Mouse (Mus musculus) liver, embryonic 14.5 days (tissue): ENCODE results near the gene Amt. TPM values are rescaled to one million over a fixed set of nuclear protein-coding genes. Genes with fewer than 3 reads are reported as not detected.

Experiments
- ATAC-seq: fragments of 200-750 bp; cut with Nextera tagmentation; 2 replicates; pipeline ENCODE4 v1.8.0; 2017; ENCODE audit warnings: moderate number of reproducible peaks, mild to moderate bottlenecking, moderate library complexity; ENCODE audit not compliant: insufficient read depth
- DNase-seq, 3 experiments: peaks; one replicate each; pipeline ENCODE4 v3.0.0-alpha.2; 2012 to 2013; ENCODE audit warnings: low read depth in 3 of 3, low spot score in 3 of 3
- H3K27ac ChIP-seq: fragments of 300-500 bp; sonication (generic); 2 replicates; pipeline ENCODE4 v1.5.1; 2014; ENCODE audit warnings: moderate library complexity, mild to moderate bottlenecking, control low read depth, inconsistent platforms
- H3K27me3 ChIP-seq: fragments of 300-500 bp; sonication (generic); 2 replicates; pipeline ENCODE4 v1.6.1; 2014; ENCODE audit warnings: mild to moderate bottlenecking, low read length, moderate library complexity; ENCODE audit not compliant: control insufficient read depth, insufficient read depth
- H3K36me3 ChIP-seq: fragments of 300-500 bp; sonication (generic); replicated peaks from 2 replicates; pipeline ENCODE4 v1.6.1; 2014; ENCODE audit warnings: low read depth; ENCODE audit not compliant: control insufficient read depth, insufficient read depth
- H3K4me1 ChIP-seq, 2 experiments: fragments of 200-500 bp in 1 of 2; fragments of 300-500 bp in 1 of 2; sonication (generic) in 1 of 2; replicated peaks; 2 replicates each; pipeline ENCODE4 v1.6.1; 2012 to 2014; ENCODE audit warnings: antibody characterized with exemption in 1 of 2, inconsistent platforms in 1 of 2, low read length in 1 of 2; ENCODE audit not compliant: control insufficient read depth in 2 of 2, insufficient read depth in 2 of 2
- H3K4me2 ChIP-seq: fragments of 300-500 bp; sonication (generic); 2 replicates; pipeline ENCODE4 v1.6.1; 2014; ENCODE audit warnings: low read depth, mild to moderate bottlenecking, control low read depth, moderate library complexity
- H3K4me3 ChIP-seq, 2 experiments: fragments of 200-500 bp in 1 of 2; fragments of 300-500 bp in 1 of 2; sonication (generic) in 1 of 2; 2 replicates each; pipeline ENCODE4 v1.5.1; 2012 to 2014; ENCODE audit warnings: low read depth in 2 of 2, low read length in 2 of 2, mild to moderate bottlenecking in 2 of 2, control low read depth in 1 of 2, inconsistent platforms in 1 of 2, moderate library complexity in 1 of 2; ENCODE audit not compliant: insufficient read depth in 1 of 2
- H3K9ac ChIP-seq: fragments of 300-500 bp; sonication (generic); replicated peaks from 2 replicates; pipeline ENCODE4 v1.6.1; 2014; ENCODE audit warnings: mild to moderate bottlenecking, control low read depth, moderate library complexity
- H3K9me3 ChIP-seq: fragments of 300-500 bp; sonication (generic); 2 replicates; pipeline ENCODE4 v1.6.1; 2016; ENCODE audit warnings: low read length, mixed read lengths; ENCODE audit not compliant: control insufficient read depth
- CTCF ChIP-seq: IDR thresholded peaks from 2 replicates; pipeline ENCODE4 v1.5.1; 2016; ENCODE audit warnings: antibody characterized with exemption, low read depth, control low read depth
- EP300 ChIP-seq: IDR thresholded peaks from 2 replicates; pipeline ENCODE4 v1.6.1; 2016; ENCODE audit warnings: antibody characterized with exemption, low read depth
- WGBS: fragments of 180-500 bp; shearing (Covaris S2); extraction: QIAGEN DNeasy Blood & Tissue Kit; methylation state at CpG from one replicate; pipeline ENCODE4 v1.1.7; 2014; ENCODE audit not compliant: insufficient replicate concordance; 5-methylcytosine and 5-hydroxymethylcytosine counted together
- polyA plus RNA-seq, 2 experiments: library from polyadenylated mRNA; depleted of rRNA in 1 of 2; stranded (reverse) in 1 of 2; unstranded in 1 of 2; fragments of >200 nt; fragmentation: Nextera tagmentation in 1 of 2; extraction: Ambion mirVana in 1 of 2; gene quantifications; 2 replicates each; pipeline versions ENCODE4 v1.2.1 to v1.2.3; 2012 to 2014

Amt gene
- polyA plus RNA-seq, 2 experiments: 7.2 to 7.5 TPM

DNA sequence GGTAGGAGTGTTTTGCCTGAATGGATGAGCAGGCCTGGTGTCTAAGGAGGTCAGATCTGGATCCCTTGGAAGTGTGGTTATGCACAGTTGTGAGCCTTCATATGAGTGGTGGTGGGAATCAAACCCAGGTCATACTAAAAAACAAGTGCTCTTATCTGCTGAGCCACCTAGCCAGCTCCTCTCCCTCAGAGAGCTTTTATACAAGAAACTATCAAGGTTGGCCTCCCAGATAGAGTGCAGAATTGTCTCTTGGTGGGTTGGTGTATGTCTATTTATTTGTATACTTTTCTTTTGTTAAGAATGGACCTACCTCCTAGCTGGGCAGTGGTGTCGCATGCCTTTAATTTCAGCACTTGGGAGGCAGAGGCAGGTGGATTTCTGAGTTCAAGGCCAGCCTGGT lies 47.2 kb downstream of the Amt start:
- no peaks in the 10 kb centered on the region for H3K27me3 ChIP-seq
- H3K36me3 ChIP-seq: peaks cover 23% of the 10 kb centered on the region
- peak overlapping the region; percentile 4 for H3K9ac ChIP-seq
- peaks cover 44 to 62% of the 10 kb centered on the region in 2 experiments for H3K4me1 ChIP-seq
- no peak for ATAC-seq
- peak overlapping the region; percentile 99 for H3K27ac ChIP-seq
- peak in 2 of 3 experiments; percentile 61 to 68 for DNase-seq
- H3K4me2 ChIP-seq: peak overlapping the region; percentile 95
- no peaks in the 10 kb centered on the region for H3K9me3 ChIP-seq
- no peak overlapping the region for H3K4me3 ChIP-seq
- TF ChIP-seq EP300 (peak; percentile 59), CTCF (no peak)
- 37% methylated on average over 1 of the region's 1 CpGs for WGBS

DNA sequence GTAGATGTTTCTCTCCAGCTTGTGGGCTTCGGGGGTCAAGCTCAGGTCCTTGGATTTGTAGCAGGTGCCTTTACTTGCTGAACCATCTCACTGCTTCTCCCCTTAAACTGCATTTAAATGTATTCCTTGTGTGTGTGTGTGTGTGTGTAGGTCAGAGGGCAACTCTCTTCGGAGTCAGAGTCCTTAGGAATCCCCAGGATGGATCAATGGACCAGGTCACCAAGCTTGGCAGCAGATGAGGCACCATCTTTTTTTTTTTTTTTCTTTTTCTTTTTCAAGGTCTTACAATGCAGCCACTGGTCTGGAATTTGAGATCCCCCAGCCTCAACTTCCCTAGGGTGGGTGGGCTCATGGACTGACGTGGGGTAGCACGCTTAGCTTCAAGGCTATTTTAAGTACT lies 47.8 kb downstream of the Amt start:
- no peak for DNase-seq
- TF ChIP-seq CTCF (no peak), EP300 (no peak)
- H3K4me2 ChIP-seq: peak overlapping the region; percentile 95
- peaks cover 22% of the 10 kb centered on the region for H3K36me3 ChIP-seq
- H3K27ac ChIP-seq: peak overlapping the region; percentile 99
- H3K9me3 ChIP-seq: no peaks in the 10 kb centered on the region
- no peaks in the 10 kb centered on the region for H3K27me3 ChIP-seq
- H3K4me3 ChIP-seq: no peak overlapping the region
- H3K9ac ChIP-seq: peak overlapping the region; percentile 4
- H3K4me1 ChIP-seq: peaks cover 51 to 68% of the 10 kb centered on the region in 2 experiments
- 78% methylated on average over 4 of the region's 4 CpGs for WGBS
- no peak for ATAC-seq

DNA sequence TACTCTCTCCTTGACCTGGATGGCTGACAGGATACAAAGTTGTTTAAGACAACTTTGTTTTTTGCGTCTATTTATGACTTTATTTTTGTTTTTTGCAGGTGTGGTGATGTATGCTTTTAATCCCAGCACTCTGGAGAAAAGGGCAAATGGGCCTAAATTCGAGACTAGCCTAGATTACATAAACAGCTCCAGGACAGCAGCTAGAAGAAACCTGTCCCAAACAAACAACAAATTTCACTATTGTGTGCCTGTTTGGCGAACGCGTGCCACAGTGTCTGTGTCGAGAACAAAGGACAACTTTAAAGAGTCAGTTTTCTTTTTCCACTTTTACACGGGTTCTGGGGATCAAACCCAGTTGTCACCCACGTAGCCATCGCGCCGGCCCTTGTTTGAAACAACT lies 50.4 kb downstream of the Amt start:
- H3K9ac ChIP-seq: peak overlapping the region; percentile 81
- ATAC-seq (no peak), DNase-seq (no peak)
- no peaks in the 10 kb centered on the region for H3K9me3 ChIP-seq
- WGBS: 5% methylated on average over 11 of the region's 11 CpGs
- H3K4me1 ChIP-seq: peaks cover 49 to 61% of the 10 kb centered on the region in 2 experiments
- H3K27me3 ChIP-seq: no peaks in the 10 kb centered on the region
- peak overlapping the region; percentile 86 to 99 for H3K4me3 ChIP-seq
- peak overlapping the region; percentile 98 for H3K4me2 ChIP-seq
- peak overlapping the region; percentile 90 for H3K27ac ChIP-seq
- no peak for TF ChIP-seq CTCF
- peaks cover 18% of the 10 kb centered on the region for H3K36me3 ChIP-seq

DNA sequence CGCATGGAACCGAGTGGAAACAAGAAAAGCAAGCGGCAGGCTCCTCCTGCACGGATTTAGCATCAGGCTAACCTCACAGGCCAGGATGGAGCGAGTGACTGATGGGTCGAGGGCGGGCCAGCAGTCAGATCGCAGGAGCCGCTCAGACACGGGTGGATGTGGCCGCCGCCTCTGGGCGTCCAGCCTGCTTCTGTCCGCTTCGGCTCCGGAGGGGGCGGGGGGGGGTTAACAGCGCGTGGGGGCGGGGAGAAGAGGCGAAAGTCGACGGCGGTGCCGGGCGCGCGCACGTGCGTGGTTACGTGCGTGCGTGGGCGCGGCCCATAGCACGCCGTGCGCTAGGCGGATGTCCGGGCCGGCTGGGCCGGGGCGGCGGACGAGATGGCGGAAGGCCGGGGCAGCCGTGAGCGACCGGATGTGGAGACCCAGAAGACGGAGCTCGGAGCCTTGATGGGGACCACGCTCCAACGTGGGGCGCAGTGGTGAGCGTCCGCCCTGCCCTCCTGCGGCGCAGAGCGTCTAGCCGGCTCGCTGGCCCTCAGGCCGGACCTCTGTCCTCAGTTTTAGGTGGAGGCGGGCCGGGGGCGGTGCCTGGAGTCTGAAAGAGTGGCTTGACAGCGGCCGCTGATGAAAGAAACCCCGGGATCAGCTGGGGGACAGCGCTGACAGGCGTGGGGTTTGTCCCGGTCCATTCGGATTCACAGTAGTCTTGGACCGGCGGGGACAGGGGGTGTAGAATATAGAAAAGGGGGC lies 51.1 kb downstream of the Amt start, which contains the start of gene Usp4:
Gene Usp4 (plus strand): TSS at position 314 of the 750 bp plus-strand sequence.
- TF ChIP-seq EP300 (peak; percentile 33; the same call in 1 of the 2 replicates), CTCF (no peak)
- WGBS: 0% methylated on average over 75 of the region's 75 CpGs
- H3K4me3 ChIP-seq: peak within 1 kb of the TSS; percentile 86 to 99
- H3K9ac ChIP-seq: peak within 1 kb of the TSS; percentile 95
- H3K36me3 ChIP-seq: peaks cover 25% of the 10 kb centered on the region
- H3K27me3 ChIP-seq: no peaks in the 10 kb centered on the region
- peak; percentile 77 to 80 (median 79) for DNase-seq
- H3K4me1 ChIP-seq: peaks cover 42 to 54% of the 10 kb centered on the region in 2 experiments
- peak within 1 kb of the TSS; percentile 98 for H3K4me2 ChIP-seq
- H3K9me3 ChIP-seq: no peaks in the 10 kb centered on the region
- ATAC-seq: peak; percentile 90
- peak within 1 kb of the TSS; percentile 90 for H3K27ac ChIP-seq

DNA sequence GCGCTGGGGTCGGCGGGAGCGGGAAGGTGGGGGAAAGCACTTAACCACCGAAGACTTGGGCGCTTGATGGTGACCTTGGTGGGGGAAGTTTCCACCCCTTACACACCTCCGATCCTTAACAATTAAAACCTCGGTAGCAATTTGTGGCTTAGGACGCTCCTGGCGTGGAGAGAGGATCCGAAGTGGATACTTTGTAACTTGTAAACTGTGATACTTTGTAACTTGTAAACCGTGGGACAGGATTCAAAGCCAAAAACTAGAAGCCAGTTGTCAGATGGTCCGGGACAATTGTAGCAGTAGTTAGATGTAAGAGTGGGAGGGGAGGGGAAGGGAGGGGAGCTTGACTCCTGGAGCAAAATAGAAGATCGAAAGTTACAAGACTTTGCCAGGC lies 51.6 kb downstream of the Amt start:
- 2% methylated on average over 14 of the region's 14 CpGs for WGBS
- peak overlapping the region; percentile 98 for H3K4me2 ChIP-seq
- H3K4me3 ChIP-seq: peak overlapping the region; percentile 86 to 99
- TF ChIP-seq EP300 (no peak), CTCF (no peak)
- no peaks in the 10 kb centered on the region for H3K27me3 ChIP-seq
- H3K36me3 ChIP-seq: peaks cover 31% of the 10 kb centered on the region
- no peak for ATAC-seq
- peak overlapping the region; percentile 95 for H3K9ac ChIP-seq
- peaks cover 38 to 49% of the 10 kb centered on the region in 2 experiments for H3K4me1 ChIP-seq
- DNase-seq: no peak
- no peaks in the 10 kb centered on the region for H3K9me3 ChIP-seq
- peak overlapping the region; percentile 82 for H3K27ac ChIP-seq
